Mouse (Mus musculus): ENCODE results near the gene Ccdc113.

DNA sequence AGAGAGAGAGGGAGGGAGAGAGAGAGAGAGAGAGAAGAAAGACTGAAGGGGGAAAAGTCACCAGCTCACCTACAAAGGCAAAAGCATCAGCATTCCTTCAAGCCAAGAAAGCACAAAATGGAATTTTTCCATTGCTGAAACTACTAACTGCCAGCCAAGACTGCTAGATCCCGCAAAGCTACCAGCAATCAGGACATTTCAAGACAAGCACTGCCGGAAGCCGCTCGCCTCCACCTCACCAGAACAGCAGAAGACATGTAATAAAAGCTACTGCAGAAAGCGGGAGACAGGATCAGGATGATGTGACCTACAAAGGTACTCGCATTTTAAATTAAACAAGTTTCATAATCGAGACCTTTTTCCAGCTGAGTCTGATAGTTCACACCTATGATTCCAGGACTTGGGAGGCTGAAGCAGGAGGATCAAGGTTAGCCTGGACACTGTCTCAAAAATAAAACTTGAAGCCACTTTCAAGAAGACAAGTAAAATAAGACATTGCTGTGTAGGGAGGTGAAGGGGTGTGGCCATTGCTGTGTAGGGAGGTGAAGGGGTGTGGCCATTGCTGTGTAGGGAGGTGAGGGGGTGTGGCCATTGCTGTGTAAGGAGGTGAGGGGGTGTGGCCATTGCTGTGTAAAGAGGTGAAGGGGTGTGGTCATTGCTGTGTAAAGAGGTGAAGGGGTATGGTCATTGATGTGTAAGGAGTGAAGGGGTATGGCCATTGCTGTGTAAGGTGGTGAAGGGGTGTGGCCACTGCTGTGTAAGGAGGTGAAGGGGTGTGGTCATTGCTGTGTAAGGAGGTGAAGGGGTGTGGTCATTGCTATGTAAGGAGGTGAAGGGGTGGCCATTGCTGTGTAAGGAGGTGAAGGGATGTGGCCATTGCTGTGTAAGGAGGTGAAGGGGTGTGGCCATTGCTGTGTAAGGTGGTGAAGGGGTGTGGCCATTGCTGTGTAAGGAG lies 59.8 kb downstream of the Ccdc113 start:
- TF ChIP-seq USF1 (IDR thresholded peaks at IDR 0.05; ENCODE audit: low read depth, low read length), result no peak
- no peak for TF ChIP-seq NRF1 (IDR thresholded peaks at IDR 0.05; ENCODE audit: insufficient read depth, low read depth, low read length, poor library complexity, severe bottlenecking)
- TF ChIP-seq POLR2AphosphoS2 (IDR thresholded peaks at IDR 0.05; ENCODE audit: low read length), result no peak
- TF ChIP-seq USF2 (IDR thresholded peaks at IDR 0.05; ENCODE audit: borderline replicate concordance in 1 of 2, insufficient read depth in 1 of 2, low read depth in 1 of 2, low read length in 2 of 2), result no peak
- no peak for TF ChIP-seq MAZ (IDR thresholded peaks at IDR 0.05; ENCODE audit: low read depth, low read length)
- TF ChIP-seq BHLHE40 (IDR thresholded peaks at IDR 0.05; ENCODE audit: borderline replicate concordance, low read depth, low read length), result no peak
